Mouse (Mus musculus): Measurements from ENCODE around the gene Gckr. TPM values are rescaled to one million over a fixed set of nuclear protein-coding genes. Genes with fewer than 3 reads are reported as not detected.

The Gckr gene
- polyA plus RNA-seq, 1 experiment from 2014 or later, result 0.27 TPM

- no peak overlapping the region for H3K27ac ChIP-seq (replicated peaks)
- WGBS, result 66% methylated on average over 6 of the region's 6 CpGs
- H3K36me3 ChIP-seq, result peaks cover 91% of the 10 kb centered on the region
Measured at GRCm38 (mm10) chr5:31267686-31268085, 29.6 kb upstream of the Gckr start.

GRCm38 (mm10) chr5:31273018-31273417, 24.2 kb upstream of the Gckr start:
- H3K27ac ChIP-seq (replicated peaks), result no peak overlapping the region
- ATAC-seq (ENCODE audit: low read depth), result no peak
- H3K4me2 ChIP-seq, result no peak overlapping the region
- peaks cover 78% of the 10 kb centered on the region for H3K36me3 ChIP-seq
- H3K9ac ChIP-seq, result no peak overlapping the region
- H3K4me1 ChIP-seq (replicated peaks), result no peaks in the 10 kb centered on the region
- 91% methylated on average over 6 of the region's 6 CpGs for WGBS
- no peaks in the 10 kb centered on the region for H3K27me3 ChIP-seq
- no peaks in the 10 kb centered on the region for H3K9me3 ChIP-seq
- H3K4me3 ChIP-seq, result no peak overlapping the region

More at GRCm38 (mm10) chr5:31267686-31268085, 29.6 kb upstream of the Gckr start:
- H3K4me2 ChIP-seq, result no peak overlapping the region
- H3K4me1 ChIP-seq (replicated peaks), result no peaks in the 10 kb centered on the region
- no peaks in the 10 kb centered on the region for H3K27me3 ChIP-seq
- no peak for ATAC-seq (ENCODE audit: low read depth)
- no peak overlapping the region for H3K9ac ChIP-seq
- no peak overlapping the region for H3K4me3 ChIP-seq
- H3K9me3 ChIP-seq, result no peaks in the 10 kb centered on the region

GRCm38 (mm10) chr5:31279245-31279988, 17.8 kb upstream of the Gckr start:
- H3K4me1 ChIP-seq (replicated peaks), result no peaks in the 10 kb centered on the region
- no peaks in the 10 kb centered on the region for H3K9me3 ChIP-seq
- peaks cover 87% of the 10 kb centered on the region for H3K36me3 ChIP-seq
- WGBS, result 89% methylated on average over 20 of the region's 20 CpGs
- H3K9ac ChIP-seq, result no peak overlapping the region
- H3K27ac ChIP-seq (replicated peaks), result no peak overlapping the region
- no peaks in the 10 kb centered on the region for H3K27me3 ChIP-seq
- no peak overlapping the region for H3K4me3 ChIP-seq
- ATAC-seq (ENCODE audit: low read depth), result no peak
- H3K4me2 ChIP-seq, result no peak overlapping the region

GRCm38 (mm10) chr5:31288225-31288624, 9.0 kb upstream of the Gckr start:
- no peak overlapping the region for H3K4me3 ChIP-seq
- no peak overlapping the region for H3K27ac ChIP-seq (replicated peaks)
- H3K27me3 ChIP-seq, result no peaks in the 10 kb centered on the region
- H3K9ac ChIP-seq, result 0 out of 2 replicates have a peak overlapping the region, but pooled peaks have one; percentile 13
- no peaks in the 10 kb centered on the region for H3K9me3 ChIP-seq
- WGBS, result 77% methylated on average over 4 of the region's 4 CpGs
- ATAC-seq (ENCODE audit: low read depth), result no peak
- H3K4me1 ChIP-seq (replicated peaks), result peaks cover 23% of the 10 kb centered on the region
- H3K4me2 ChIP-seq, result no peak overlapping the region
- peaks cover 48% of the 10 kb centered on the region for H3K36me3 ChIP-seq

GRCm38 (mm10) chr5:31288655-31289054, 8.6 kb upstream of the Gckr start:
- Histone ChIP-seq H3K4me2 (no peak overlapping the region), H3K4me3 (no peak overlapping the region), H3K36me3 (peaks cover 48% of the 10 kb centered on the region), H3K27me3 (no peaks in the 10 kb centered on the region), H3K4me1 (replicated peaks) (peaks cover 28% of the 10 kb centered on the region), H3K9ac (no peak overlapping the region), H3K27ac (replicated peaks) (no peak overlapping the region), H3K9me3 (no peaks in the 10 kb centered on the region)
- no peak for ATAC-seq (ENCODE audit: low read depth)
- 82% methylated on average over 3 of the region's 3 CpGs for WGBS

- peaks cover 43% of the 10 kb centered on the region for H3K36me3 ChIP-seq
- H3K4me2 ChIP-seq, result peak overlapping the region; percentile 84
- 87% methylated on average over 3 of the region's 3 CpGs for WGBS
- H3K9me3 ChIP-seq, result no peaks in the 10 kb centered on the region
- no peaks in the 10 kb centered on the region for H3K27me3 ChIP-seq
- H3K27ac ChIP-seq (replicated peaks), result no peak overlapping the region
- H3K4me1 ChIP-seq (replicated peaks), result peaks cover 38% of the 10 kb centered on the region
- no peak for ATAC-seq (ENCODE audit: low read depth)
- H3K9ac ChIP-seq, result peak overlapping the region; percentile 74; the same call in 1 of the 2 replicates
- H3K4me3 ChIP-seq, result peak overlapping the region; percentile 53; the same call in 1 of the 2 replicates
Measured at GRCm38 (mm10) chr5:31289626-31290230, 7.5 kb upstream of the Gckr start.

GRCm38 (mm10) chr5:31290521-31291360, 6.5 kb upstream of the Gckr start, which contains the start of gene Ift172:
Ift172 (minus strand) TSS chr5:31291116.
- Histone ChIP-seq H3K4me3 (peak within 1 kb of the TSS; percentile 53), H3K4me2 (peak within 1 kb of the TSS; percentile 84), H3K9ac (peak within 1 kb of the TSS; percentile 74), H3K27me3 (no peaks in the 10 kb centered on the region), H3K4me1 (replicated peaks) (peaks cover 43% of the 10 kb centered on the region), H3K9me3 (no peaks in the 10 kb centered on the region), H3K27ac (replicated peaks) (peak within 1 kb of the TSS; percentile 89), H3K36me3 (peaks cover 33% of the 10 kb centered on the region)
- ATAC-seq (ENCODE audit: low read depth), result peak; percentile 89
- WGBS, result 3% methylated on average over 45 of the region's 45 CpGs

GRCm38 (mm10) chr5:31291361-31291688, 5.9 kb upstream of the Gckr start:
- peak overlapping the region; percentile 53 for H3K4me3 ChIP-seq
- peak; percentile 41 for ATAC-seq (ENCODE audit: low read depth)

GRCm38 (mm10) chr5:31294964-31295605, 2.2 kb upstream of the Gckr start:
- Histone ChIP-seq H3K27ac (replicated peaks) (peak overlapping the region; percentile 87), H3K4me1 (replicated peaks) (peaks cover 35% of the 10 kb centered on the region), H3K4me3 (peak overlapping the region; percentile 69), H3K9me3 (no peaks in the 10 kb centered on the region), H3K4me2 (peak overlapping the region; percentile 85), H3K9ac (peak overlapping the region; percentile 92), H3K27me3 (no peaks in the 10 kb centered on the region), H3K36me3 (peaks cover 20% of the 10 kb centered on the region)
- ATAC-seq (ENCODE audit: low read depth), result no peak; the same call in 1 of the 2 replicates
- WGBS, result 3% methylated on average over 29 of the region's 29 CpGs

More at GRCm38 (mm10) chr5:31291361-31291688, 5.9 kb upstream of the Gckr start:
- WGBS, result 6% methylated on average over 9 of the region's 9 CpGs
- Histone ChIP-seq H3K36me3 (peaks cover 27% of the 10 kb centered on the region), H3K4me2 (peak overlapping the region; percentile 84), H3K4me1 (replicated peaks) (peaks cover 43% of the 10 kb centered on the region), H3K27me3 (no peaks in the 10 kb centered on the region), H3K9me3 (no peaks in the 10 kb centered on the region), H3K9ac (peak overlapping the region; percentile 67), H3K27ac (replicated peaks) (peak overlapping the region; percentile 89)

- Histone ChIP-seq H3K4me1 (replicated peaks) (peaks cover 29% of the 10 kb centered on the region), H3K4me3 (peak within 1 kb of the TSS; percentile 69), H3K9ac (peak within 1 kb of the TSS; percentile 92), H3K27me3 (no peaks in the 10 kb centered on the region), H3K36me3 (peaks cover 20% of the 10 kb centered on the region), H3K9me3 (no peaks in the 10 kb centered on the region), H3K27ac (replicated peaks) (peak within 1 kb of the TSS; percentile 87), H3K4me2 (peak within 1 kb of the TSS; percentile 85)
- WGBS, result under 1% methylated on average over 32 of the region's 46 CpGs
- peak; percentile 85 for ATAC-seq (ENCODE audit: low read depth)
Measured at GRCm38 (mm10) chr5:31295606-31296141, 1.6 kb upstream of the Gckr start, which contains the start of gene Fndc4. Fndc4 (minus strand) TSS chr5:31296080.

- 85% methylated on average over 3 of the region's 3 CpGs for WGBS
- peaks cover 21% of the 10 kb centered on the region for H3K4me1 ChIP-seq (replicated peaks)
- no peak overlapping the region for H3K9ac ChIP-seq
- ATAC-seq (ENCODE audit: low read depth), result no peak
- H3K27ac ChIP-seq (replicated peaks), result no peak overlapping the region
- peaks cover 12% of the 10 kb centered on the region for H3K36me3 ChIP-seq
- no peaks in the 10 kb centered on the region for H3K9me3 ChIP-seq
- H3K4me3 ChIP-seq, result no peak overlapping the region
- no peaks in the 10 kb centered on the region for H3K27me3 ChIP-seq
- no peak overlapping the region for H3K4me2 ChIP-seq
Measured at GRCm38 (mm10) chr5:31297981-31298380, 738 bp downstream of the Gckr start.
